Mouse (Mus musculus) neutrophil, adult 65 days (primary cell): ENCODE results near the gene Gm5415. TPM values are rescaled to one million over a fixed set of nuclear protein-coding genes. Genes with fewer than 3 reads are reported as not detected.

Source experiments
- total RNA-seq: library from RNA; stranded (reverse); gene quantifications from 2 replicates; pipeline ENCODE4 v1.2.4, GENCODE M21; 2023

Gm5415 gene
- total RNA-seq: not detected in 2 replicates

GRCm38 (mm10) chr1:32547194-32547593, at the start of gene Gm5415:
Gene Gm5415 (minus strand): TSS chr1:32547294.

